Mouse (Mus musculus) spleen, postnatal 36 days (tissue): ENCODE results near the gene Hoga1.
"Not testable (repeated sequence)": the region's sequence is repeated elsewhere in the genome, so short reads cannot be mapped to it uniquely, and the experiment has no call there.

Experiments
- DNase-seq, 2 experiments: peaks; one replicate each; pipeline ENCODE4 v3.0.0; 2022; ENCODE audit warnings: low spot score in 2 of 2, mixed read lengths in 1 of 2

The Hoga1 gene

GRCm38 (mm10) chr19:42068441-42069240 lies 23.2 kb downstream of the Hoga1 start:
- DNase-seq: no peak

GRCm38 (mm10) chr19:42069241-42069525 lies 23.8 kb downstream of the Hoga1 start:
- DNase-seq: no peak

GRCm38 (mm10) chr19:42071221-42071620 lies 25.8 kb downstream of the Hoga1 start:
- DNase-seq: no peak

GRCm38 (mm10) chr19:42071886-42072608 lies 26.6 kb downstream of the Hoga1 start:
- no peak for DNase-seq

GRCm38 (mm10) chr19:42072802-42073201 lies 27.4 kb downstream of the Hoga1 start:
- DNase-seq: no peak

GRCm38 (mm10) chr19:42075051-42075450 lies 29.6 kb downstream of the Hoga1 start:
- no peak for DNase-seq

- DNase-seq: no peak
Measured at GRCm38 (mm10) chr19:42075992-42076391, 30.6 kb downstream of the Hoga1 start.

GRCm38 (mm10) chr19:42078566-42078965 lies 33.2 kb downstream of the Hoga1 start:
- DNase-seq: no peak

GRCm38 (mm10) chr19:42079006-42079405 lies 33.6 kb downstream of the Hoga1 start:
- DNase-seq: no peak

- no peak for DNase-seq
Measured at GRCm38 (mm10) chr19:42079950-42080349, 34.5 kb downstream of the Hoga1 start.

GRCm38 (mm10) chr19:42080469-42080868 lies 35.1 kb downstream of the Hoga1 start:
- DNase-seq: no peak

- DNase-seq: not testable (repeated sequence)
Measured at GRCm38 (mm10) chr19:42081613-42082012, 36.2 kb downstream of the Hoga1 start.

- no peak for DNase-seq
Measured at GRCm38 (mm10) chr19:42085690-42086089, 40.3 kb downstream of the Hoga1 start.

GRCm38 (mm10) chr19:42086166-42086565 lies 40.8 kb downstream of the Hoga1 start, which contains the start of gene Morn4:
Gene Morn4 (minus strand): TSS chr19:42086357.
- DNase-seq: peak; percentile 19 to 44

- peak; percentile 77 to 80 for DNase-seq
Measured at GRCm38 (mm10) chr19:42089103-42089747, 43.8 kb downstream of the Hoga1 start.

GRCm38 (mm10) chr19:42089748-42090595 lies 44.6 kb downstream of the Hoga1 start, which contains the start of gene Pi4k2a:
Gene Pi4k2a (plus strand): TSS chr19:42090470.
- peak; percentile 100 for DNase-seq

GRCm38 (mm10) chr19:42090637-42091141 lies 45.3 kb downstream of the Hoga1 start:
- DNase-seq: peak in 1 of 2 experiments; percentile 31

GRCm38 (mm10) chr19:42099406-42099805 lies 54.0 kb downstream of the Hoga1 start:
- DNase-seq: no peak

- DNase-seq: no peak
Measured at GRCm38 (mm10) chr19:42104681-42105080, 59.3 kb downstream of the Hoga1 start.

GRCm38 (mm10) chr19:42115783-42116335 lies 70.4 kb downstream of the Hoga1 start:
- DNase-seq: no peak

GRCm38 (mm10) chr19:42118142-42118541 lies 72.7 kb downstream of the Hoga1 start:
- no peak for DNase-seq
